Mouse (Mus musculus): Measurements from ENCODE around the gene Tarm1. TPM values are rescaled to one million over a fixed set of nuclear protein-coding genes. Genes with fewer than 3 reads are reported as not detected.

Gene Tarm1
- polyA plus RNA-seq, 1 experiment from 2014 or later: not detected

DNA sequence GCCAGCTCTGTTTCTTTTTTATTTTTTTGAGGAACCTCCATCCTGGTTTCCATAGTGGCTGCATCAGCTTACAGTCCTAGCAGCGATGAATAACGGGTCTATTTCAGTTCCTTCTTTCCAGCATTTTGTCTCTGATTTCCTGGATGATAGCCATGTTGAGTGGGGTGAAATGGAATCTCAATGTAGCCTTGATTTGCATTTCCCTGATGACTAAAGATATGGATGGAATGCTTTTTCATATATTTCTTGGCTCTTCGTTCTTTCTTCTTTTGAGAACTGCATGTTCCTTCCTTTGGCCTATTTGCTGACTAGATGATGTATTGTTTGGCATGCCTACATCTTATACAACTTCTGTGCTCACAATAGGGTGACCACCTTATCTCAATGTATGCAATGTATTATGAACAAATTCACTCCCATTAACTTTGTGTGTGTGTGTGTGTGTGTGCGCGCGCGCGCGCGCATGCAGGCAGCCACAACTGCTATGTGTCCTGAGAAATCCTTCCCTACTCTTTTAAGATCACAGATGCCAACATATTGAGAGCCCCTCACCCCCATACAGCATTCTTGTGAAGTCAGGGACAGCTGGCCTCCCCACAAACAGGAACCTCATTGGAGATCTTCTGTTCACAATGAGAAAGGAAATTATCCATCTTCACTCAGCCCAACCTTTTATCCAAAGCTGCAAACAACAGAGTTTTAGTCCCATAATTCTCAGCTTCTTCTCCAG is 45.1 kb downstream of the Tarm1 start:
- Histone ChIP-seq H3K27ac (replicated peaks) (no peak overlapping the region), H3K4me2 (no peak overlapping the region), H3K9me3 (no peaks in the 10 kb centered on the region), H3K4me1 (no peaks in the 10 kb centered on the region), H3K4me3 (no peak overlapping the region), H3K36me3 (no peaks in the 10 kb centered on the region), H3K27me3 (replicated peaks) (0 out of 2 replicates have a peak, but pooled peaks cover 7% of the 10 kb centered on the region), H3K9ac (no peak overlapping the region)
- WGBS: 91% methylated on average over 10 of the region's 10 CpGs
- ATAC-seq (ENCODE audit: extremely low read depth, insufficient number of reproducible peaks, low FRiP score, low TSS enrichment): no peak

DNA sequence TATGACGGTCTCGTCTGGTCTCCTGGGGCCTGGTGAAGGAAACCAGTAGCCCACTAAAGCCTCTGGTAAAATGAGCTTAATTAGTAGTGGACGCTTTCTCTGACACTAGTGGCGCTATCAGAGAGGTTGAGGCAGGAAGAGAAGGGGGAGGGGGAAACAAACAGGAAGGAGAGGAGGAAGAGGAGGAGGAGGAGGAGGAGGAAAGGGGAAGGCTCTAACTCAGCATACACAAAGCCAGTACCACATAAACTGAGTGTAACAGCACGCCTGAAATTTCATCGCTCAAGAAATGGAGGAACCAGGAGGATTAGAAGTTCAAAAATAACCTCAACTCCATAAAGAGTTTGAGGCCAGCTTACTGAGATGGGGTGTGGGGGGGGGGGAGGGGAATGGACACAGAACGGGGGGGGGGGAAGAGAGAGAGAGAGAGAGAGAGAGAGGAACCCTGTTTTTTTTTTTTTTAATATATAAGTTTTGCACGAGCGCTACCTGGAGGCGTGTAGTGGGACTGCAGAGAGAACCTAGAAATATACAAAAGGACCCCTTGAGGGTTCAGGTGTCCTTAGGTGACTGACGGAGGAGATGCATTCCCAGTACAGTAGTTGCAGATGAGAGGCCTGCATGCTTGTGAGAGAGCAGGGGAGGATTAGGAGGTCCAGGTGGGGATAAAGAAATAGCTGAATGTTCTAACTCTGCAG is 48.8 kb downstream of the Tarm1 start:
- Histone ChIP-seq H3K27ac (replicated peaks) (no peak overlapping the region), H3K4me2 (no peak overlapping the region), H3K4me1 (no peaks in the 10 kb centered on the region), H3K9me3 (no peaks in the 10 kb centered on the region), H3K4me3 (no peak overlapping the region), H3K36me3 (no peaks in the 10 kb centered on the region), H3K27me3 (replicated peaks) (peaks cover 34% of the 10 kb centered on the region), H3K9ac (no peak overlapping the region)
- ATAC-seq (ENCODE audit: extremely low read depth, insufficient number of reproducible peaks, low FRiP score, low TSS enrichment): no peak
- WGBS: 45% methylated on average over 11 of the region's 11 CpGs

DNA sequence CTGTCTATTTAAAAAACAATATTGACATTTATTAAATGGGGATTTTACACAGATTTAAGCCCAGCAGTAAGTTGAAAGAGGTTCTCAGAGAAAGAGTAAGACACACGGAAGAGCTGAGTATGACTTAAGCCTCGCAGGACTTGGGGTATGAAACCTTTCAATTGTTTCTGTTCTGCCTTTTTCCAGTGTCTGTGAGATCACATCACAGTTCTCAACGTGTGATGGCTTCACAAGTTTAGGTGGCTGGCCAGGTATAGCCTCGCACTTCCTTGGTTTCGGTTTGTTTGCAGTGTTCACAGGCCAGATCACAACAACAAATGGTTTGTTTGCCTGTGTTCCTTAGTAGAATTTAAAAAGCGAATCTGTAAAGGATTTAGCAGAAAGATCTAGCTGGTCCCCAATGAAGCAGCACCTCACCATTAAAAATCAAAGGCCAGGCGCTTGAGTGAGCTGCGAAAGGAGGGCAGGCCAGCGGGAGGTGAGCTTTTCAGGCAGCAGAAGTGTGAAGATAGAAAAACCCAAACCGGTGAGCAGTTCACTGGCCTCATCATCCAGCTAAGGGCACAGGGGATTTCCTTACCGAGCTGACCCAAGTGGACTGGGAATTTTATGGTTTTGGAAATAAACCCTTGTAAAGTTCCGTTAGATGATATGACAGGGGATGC is 49.5 kb downstream of the Tarm1 start:
- 37% methylated on average over 12 of the region's 12 CpGs for WGBS

DNA sequence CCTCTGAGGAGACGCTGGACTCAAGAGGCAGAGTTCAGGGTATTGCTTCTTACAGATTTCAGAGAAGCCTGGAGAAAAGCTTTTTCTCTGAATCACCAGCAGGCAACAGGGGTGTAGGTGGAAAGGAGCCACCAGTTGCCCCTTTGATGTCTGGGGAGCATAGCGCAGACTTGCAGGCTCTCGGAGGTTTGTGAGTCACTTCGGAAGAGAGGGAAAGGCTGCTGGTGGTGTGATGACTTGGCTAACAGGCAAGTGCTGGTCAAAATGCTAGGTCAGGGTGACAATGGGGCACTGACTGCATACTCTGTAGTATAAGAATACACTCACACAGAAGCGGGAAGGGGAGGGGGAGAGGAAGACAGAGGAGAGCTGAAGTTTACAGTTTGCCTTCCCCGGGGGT is 51.3 kb downstream of the Tarm1 start:
- no peak for ATAC-seq (ENCODE audit: extremely low read depth, insufficient number of reproducible peaks, low FRiP score, low TSS enrichment)
- no peak overlapping the region for H3K27ac ChIP-seq (replicated peaks)
- WGBS: 27% methylated on average over 6 of the region's 6 CpGs
- H3K9me3 ChIP-seq: no peaks in the 10 kb centered on the region
- no peak overlapping the region for H3K9ac ChIP-seq
- H3K36me3 ChIP-seq: no peaks in the 10 kb centered on the region
- no peaks in the 10 kb centered on the region for H3K4me1 ChIP-seq
- peaks cover 34% of the 10 kb centered on the region for H3K27me3 ChIP-seq (replicated peaks)
- H3K4me2 ChIP-seq: no peak overlapping the region
- H3K4me3 ChIP-seq: no peak overlapping the region

More for the DNA sequence above, 49.5 kb downstream of the Tarm1 start:
- Histone ChIP-seq H3K4me3 (no peak overlapping the region), H3K27me3 (replicated peaks) (peaks cover 34% of the 10 kb centered on the region), H3K9ac (no peak overlapping the region), H3K36me3 (no peaks in the 10 kb centered on the region), H3K9me3 (no peaks in the 10 kb centered on the region), H3K27ac (replicated peaks) (no peak overlapping the region), H3K4me2 (no peak overlapping the region), H3K4me1 (no peaks in the 10 kb centered on the region)
- no peak for ATAC-seq (ENCODE audit: extremely low read depth, insufficient number of reproducible peaks, low FRiP score, low TSS enrichment)

DNA sequence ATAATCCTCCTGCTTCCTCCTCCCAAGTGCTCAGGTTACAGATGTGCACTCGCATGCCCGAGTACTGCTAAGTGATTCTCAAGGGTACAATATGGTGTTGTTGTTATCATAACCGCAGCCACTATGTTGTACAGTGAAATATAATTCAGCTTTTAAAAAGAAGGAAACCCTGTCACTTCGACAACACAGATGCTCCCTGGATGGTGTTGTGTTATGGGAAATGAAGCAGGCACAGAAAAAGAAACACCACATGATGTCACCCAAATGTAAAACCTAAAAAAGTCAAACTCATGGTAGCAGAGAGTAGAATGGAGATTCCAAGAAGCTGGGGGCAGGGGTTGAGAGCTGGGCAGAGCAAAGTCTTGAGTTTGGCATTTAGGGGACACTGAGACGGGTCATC is 51.8 kb downstream of the Tarm1 start:
- H3K9me3 ChIP-seq: no peaks in the 10 kb centered on the region
- 56% methylated on average over 5 of the region's 5 CpGs for WGBS
- H3K36me3 ChIP-seq: no peaks in the 10 kb centered on the region
- H3K27me3 ChIP-seq (replicated peaks): peaks cover 34% of the 10 kb centered on the region
- H3K4me1 ChIP-seq: no peaks in the 10 kb centered on the region
- ATAC-seq (ENCODE audit: extremely low read depth, insufficient number of reproducible peaks, low FRiP score, low TSS enrichment): no peak
- no peak overlapping the region for H3K9ac ChIP-seq
- no peak overlapping the region for H3K27ac ChIP-seq (replicated peaks)
- H3K4me3 ChIP-seq: no peak overlapping the region
- H3K4me2 ChIP-seq: no peak overlapping the region

DNA sequence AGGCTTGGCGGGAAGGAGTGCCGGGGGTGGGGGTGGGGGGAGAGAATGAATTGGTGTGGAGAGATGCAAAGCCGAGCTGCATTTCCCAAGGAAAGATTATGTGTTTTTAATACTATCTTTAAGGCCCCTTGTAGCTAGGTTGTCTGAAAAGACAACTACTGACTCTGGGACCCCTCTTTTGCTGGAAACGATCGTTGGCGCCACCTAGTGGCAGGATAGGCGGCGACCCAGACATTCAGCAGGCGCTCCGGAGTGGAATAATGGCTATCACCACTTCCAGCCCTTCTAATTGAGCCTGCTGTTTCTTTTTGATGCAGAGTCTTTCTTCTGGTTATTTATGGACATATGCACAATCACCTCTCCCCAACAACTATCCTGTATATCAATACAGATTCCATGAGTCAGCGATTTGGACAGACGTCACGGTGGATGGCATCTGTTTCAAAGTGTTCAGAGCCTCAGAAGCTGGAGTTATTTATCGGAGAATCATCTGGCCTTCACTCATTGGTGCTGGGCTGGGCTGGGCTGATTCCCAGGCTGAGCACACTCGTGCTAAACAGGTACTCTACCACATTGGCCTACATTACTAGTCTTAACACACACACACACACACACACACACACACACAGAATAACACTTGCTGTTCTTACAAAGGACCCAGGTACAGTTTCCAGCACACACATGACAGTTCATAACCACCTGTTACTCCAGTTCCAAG is 53.5 kb downstream of the Tarm1 start:
- no peak for ATAC-seq (ENCODE audit: extremely low read depth, insufficient number of reproducible peaks, low FRiP score, low TSS enrichment)
- Histone ChIP-seq H3K27ac (replicated peaks) (no peak overlapping the region), H3K9ac (no peak overlapping the region), H3K27me3 (replicated peaks) (peaks cover 34% of the 10 kb centered on the region), H3K4me1 (no peaks in the 10 kb centered on the region), H3K9me3 (no peaks in the 10 kb centered on the region), H3K4me2 (peak overlapping the region; percentile 21; the same call in 1 of the 2 replicates), H3K4me3 (no peak overlapping the region), H3K36me3 (no peaks in the 10 kb centered on the region)
- 22% methylated on average over 15 of the region's 15 CpGs for WGBS

DNA sequence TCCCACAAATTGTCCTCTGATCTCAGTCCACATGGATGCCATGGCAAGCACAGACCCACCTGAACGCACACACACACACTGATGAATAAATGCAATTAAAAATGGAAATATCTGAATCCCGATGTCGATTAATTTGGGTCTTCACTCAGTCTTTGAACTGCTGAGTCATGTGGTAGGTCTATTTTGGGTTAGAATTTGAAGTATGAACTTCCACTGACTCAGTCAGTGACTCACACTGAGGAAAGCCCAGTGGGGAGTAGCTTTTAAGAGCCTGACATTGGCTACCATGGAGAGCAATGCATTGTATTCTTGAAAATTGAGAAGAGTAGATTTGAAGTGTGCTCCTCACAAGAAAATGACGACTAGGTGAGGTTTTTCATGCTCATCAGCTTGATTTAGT is 55.4 kb downstream of the Tarm1 start:
- no peaks in the 10 kb centered on the region for H3K36me3 ChIP-seq
- H3K27me3 ChIP-seq (replicated peaks): peaks cover 24% of the 10 kb centered on the region
- no peak overlapping the region for H3K27ac ChIP-seq (replicated peaks)
- peaks cover 3% of the 10 kb centered on the region; the same call in 1 of the 2 replicates for H3K4me1 ChIP-seq
- no peaks in the 10 kb centered on the region for H3K9me3 ChIP-seq
- no peak overlapping the region for H3K9ac ChIP-seq
- no peak overlapping the region for H3K4me3 ChIP-seq
- WGBS: 82% methylated on average over 4 of the region's 4 CpGs
- no peak for ATAC-seq (ENCODE audit: extremely low read depth, insufficient number of reproducible peaks, low FRiP score, low TSS enrichment)
- no peak overlapping the region for H3K4me2 ChIP-seq

DNA sequence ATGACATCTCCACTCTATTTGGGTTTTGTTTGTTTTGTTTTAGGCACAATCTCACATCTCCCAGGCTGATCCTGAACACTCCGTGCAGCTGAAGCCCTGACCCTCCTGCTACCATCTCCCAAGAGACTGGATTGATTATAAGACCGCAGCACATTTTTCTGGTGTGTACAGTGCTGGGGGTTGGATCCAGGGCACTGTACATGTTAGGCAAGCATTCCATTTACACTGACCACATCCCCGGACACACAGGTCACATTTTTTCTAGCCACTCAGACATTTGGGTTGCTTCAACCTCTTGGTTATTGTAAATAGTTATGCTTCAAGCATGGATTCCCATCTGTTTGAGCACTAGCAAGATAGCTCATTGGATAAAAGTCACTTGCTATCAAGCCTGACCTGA is 55.8 kb downstream of the Tarm1 start:
- H3K36me3 ChIP-seq: no peaks in the 10 kb centered on the region
- WGBS: 65% methylated on average over 3 of the region's 3 CpGs
- H3K4me2 ChIP-seq: no peak overlapping the region
- no peaks in the 10 kb centered on the region for H3K9me3 ChIP-seq
- H3K9ac ChIP-seq: no peak overlapping the region
- H3K4me3 ChIP-seq: no peak overlapping the region
- ATAC-seq (ENCODE audit: extremely low read depth, insufficient number of reproducible peaks, low FRiP score, low TSS enrichment): no peak
- H3K4me1 ChIP-seq: peaks cover 3% of the 10 kb centered on the region; the same call in 1 of the 2 replicates
- H3K27me3 ChIP-seq (replicated peaks): peaks cover 20% of the 10 kb centered on the region
- no peak overlapping the region for H3K27ac ChIP-seq (replicated peaks)

DNA sequence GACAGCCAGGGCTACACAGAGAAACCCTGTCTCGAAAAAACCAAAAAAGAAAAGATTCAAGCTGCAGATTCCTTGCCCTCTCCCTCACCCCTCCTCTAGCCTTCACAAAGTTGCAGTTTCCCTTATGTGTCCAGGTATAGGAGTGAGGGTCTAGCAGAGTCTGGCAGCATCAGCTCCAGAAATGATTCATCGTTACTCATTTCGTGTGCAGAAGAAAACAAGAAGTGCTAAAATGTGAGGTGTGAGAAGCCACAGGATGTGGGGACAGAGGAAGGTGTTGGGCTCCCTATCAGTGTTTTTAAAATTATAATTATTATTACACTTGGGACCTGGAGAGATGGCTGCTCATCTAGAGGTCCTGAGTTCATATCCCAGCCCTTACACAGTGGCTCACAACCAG is 57.7 kb downstream of the Tarm1 start:
- Histone ChIP-seq H3K9me3 (no peaks in the 10 kb centered on the region), H3K4me3 (no peak overlapping the region), H3K27ac (replicated peaks) (no peak overlapping the region), H3K36me3 (no peaks in the 10 kb centered on the region), H3K4me2 (no peak overlapping the region), H3K27me3 (replicated peaks) (peaks cover 5% of the 10 kb centered on the region; the same call in 1 of the 2 replicates), H3K4me1 (peaks cover 3% of the 10 kb centered on the region; the same call in 1 of the 2 replicates), H3K9ac (no peak overlapping the region)
- WGBS: 71% methylated on average over 3 of the region's 3 CpGs
- ATAC-seq (ENCODE audit: extremely low read depth, insufficient number of reproducible peaks, low FRiP score, low TSS enrichment): no peak

DNA sequence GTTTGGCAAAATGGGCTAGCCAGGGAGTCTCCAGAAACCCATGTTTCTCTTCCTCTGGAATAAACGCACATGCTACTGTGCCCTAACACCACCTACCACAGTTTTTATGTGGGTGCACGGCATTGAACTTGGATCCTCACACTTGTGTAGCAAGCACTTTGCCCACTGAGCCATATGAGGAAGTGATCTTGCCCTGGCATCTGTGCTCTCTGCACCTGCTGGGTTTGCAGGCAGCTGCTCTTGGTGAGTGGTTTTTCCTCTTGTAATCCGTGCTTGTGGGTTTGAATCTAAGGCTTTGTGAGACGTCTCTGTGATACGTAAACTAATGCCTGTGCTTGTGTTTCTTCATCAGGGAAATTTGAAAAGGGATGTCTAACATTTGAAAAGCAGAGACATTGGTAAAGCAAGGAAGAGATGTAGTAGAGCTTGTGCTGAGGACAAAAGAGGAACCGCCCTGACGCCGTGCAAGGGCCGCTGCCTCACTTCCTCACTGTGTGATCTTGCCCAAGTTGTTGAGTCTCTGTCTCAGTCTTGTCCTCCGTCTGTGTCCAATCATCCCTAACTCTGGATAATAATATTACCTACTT is 59.9 kb downstream of the Tarm1 start:
- Histone ChIP-seq H3K4me1 (peaks cover 19% of the 10 kb centered on the region), H3K36me3 (no peaks in the 10 kb centered on the region), H3K9me3 (no peaks in the 10 kb centered on the region), H3K9ac (no peak overlapping the region), H3K27ac (replicated peaks) (no peak overlapping the region), H3K4me3 (no peak overlapping the region), H3K27me3 (replicated peaks) (no peaks in the 10 kb centered on the region), H3K4me2 (no peak overlapping the region)
- WGBS: 83% methylated on average over 10 of the region's 10 CpGs
- no peak for ATAC-seq (ENCODE audit: extremely low read depth, insufficient number of reproducible peaks, low FRiP score, low TSS enrichment)

DNA sequence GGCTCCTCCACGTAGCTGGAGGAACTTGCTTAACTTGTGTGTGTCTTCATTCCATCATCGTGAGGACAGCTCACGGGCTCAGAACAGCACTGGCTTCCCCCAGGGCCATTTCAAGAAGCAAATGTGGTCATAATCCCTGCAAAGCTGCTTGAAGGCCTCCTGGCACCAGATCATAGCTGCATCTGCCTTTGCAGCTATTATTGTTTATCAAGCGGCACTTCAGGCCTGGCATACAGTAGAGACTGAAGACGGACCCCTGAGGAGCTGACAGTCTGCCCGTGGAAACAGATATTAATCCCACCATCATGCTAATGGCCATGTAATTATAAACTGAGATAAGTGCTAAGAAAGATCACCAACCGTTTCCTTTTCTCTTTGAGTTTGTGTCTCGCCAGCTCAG is 61.9 kb downstream of the Tarm1 start:
- Histone ChIP-seq H3K36me3 (no peaks in the 10 kb centered on the region), H3K4me3 (no peak overlapping the region), H3K27ac (replicated peaks) (no peak overlapping the region), H3K9ac (no peak overlapping the region), H3K9me3 (no peaks in the 10 kb centered on the region), H3K27me3 (replicated peaks) (no peaks in the 10 kb centered on the region), H3K4me2 (no peak overlapping the region), H3K4me1 (peaks cover 23% of the 10 kb centered on the region)
- WGBS: 61% methylated on average over 8 of the region's 8 CpGs
- ATAC-seq (ENCODE audit: extremely low read depth, insufficient number of reproducible peaks, low FRiP score, low TSS enrichment): no peak

All from heart, embryonic 13.5 days (tissue).